Comparison of ENCODE assay signal across 16 mouse cellular contexts in genomic region chr5:112419535-112419934, GRCm38 (mm10). TPM values are rescaled to one million over a fixed set of nuclear protein-coding genes. Genes with fewer than 3 reads are reported as not detected.
DNase-seq lines count a peak whose midpoint lies in the region; ATAC-seq and TF ChIP-seq lines count a peak whose summit lies in the region.
"Had no signal": no experiment of that assay in that cellular context is flagged by ENCODE, and none has a peak within 500 bp of the region (broad histone marks: within the 10 kb centered on the region; RNA-seq: fewer than 3 reads in every experiment).

No protein-coding gene starts in this region.

- H3K36me3 ChIP-seq in kidney, embryonic 14.5 days (ENCODE audit: control insufficient read depth, insufficient read depth, low read length) = no peaks in the 10 kb centered on the region
- no peaks in the 10 kb centered on the region for H3K36me3 ChIP-seq in hindbrain, embryonic 11.5 days (ENCODE audit: control insufficient read depth, insufficient read depth, low read length)
- H3K36me3 ChIP-seq in neural tube, embryonic 11.5 days (ENCODE audit: control insufficient read depth, insufficient read depth, low read length) = no peaks in the 10 kb centered on the region
- H3K36me3 ChIP-seq in liver, postnatal 0 days (replicated peaks; ENCODE audit: insufficient read depth, low read length) = no peaks in the 10 kb centered on the region
- H3K36me3 ChIP-seq: heart, embryonic 13.5 days had no signal

- no peak overlapping the region for H3K9ac ChIP-seq in kidney, embryonic 14.5 days (ENCODE audit: low read depth, low read length)
- H3K9ac ChIP-seq in hindbrain, embryonic 11.5 days (ENCODE audit: low read depth, low read length) = no peak overlapping the region
- H3K9ac ChIP-seq in neural tube, embryonic 11.5 days (ENCODE audit: low read length) = no peak overlapping the region
- no peak overlapping the region for H3K9ac ChIP-seq in liver, postnatal 0 days (replicated peaks)
- H3K9ac ChIP-seq: heart, embryonic 13.5 days had no signal

- H3K4me3 ChIP-seq in kidney, embryonic 14.5 days (ENCODE audit: low read length) = no peak overlapping the region
- no peak overlapping the region for H3K4me3 ChIP-seq in hindbrain, embryonic 11.5 days (ENCODE audit: low read depth, low read length)
- H3K4me3 ChIP-seq in neural tube, embryonic 11.5 days (ENCODE audit: low read depth, low read length) = no peak overlapping the region
- H3K4me3 ChIP-seq in liver, postnatal 0 days (ENCODE audit: low read depth, low read length) = no peak overlapping the region
- H3K4me3 ChIP-seq: heart, embryonic 13.5 days had no signal

- TF ChIP-seq EP300 in liver, postnatal 0 days (IDR thresholded peaks at IDR 0.05; ENCODE audit: low read depth) = no peak

- 27% methylated on average over 12 of the region's 12 CpGs for WGBS in kidney, embryonic 14.5 days
- WGBS in hindbrain, embryonic 11.5 days = 34% methylated on average over 12 of the region's 12 CpGs
- WGBS in neural tube, embryonic 11.5 days = 21% methylated on average over 12 of the region's 12 CpGs
- 31% methylated on average over 12 of the region's 12 CpGs for WGBS in liver, postnatal 0 days (ENCODE audit: insufficient replicate concordance)

- H3K9me3 ChIP-seq in kidney, embryonic 14.5 days (ENCODE audit: control insufficient read depth, low read length) = no peaks in the 10 kb centered on the region
- no peaks in the 10 kb centered on the region for H3K9me3 ChIP-seq in hindbrain, embryonic 11.5 days (ENCODE audit: control insufficient read depth, low read length)
- no peaks in the 10 kb centered on the region for H3K9me3 ChIP-seq in neural tube, embryonic 11.5 days (ENCODE audit: control insufficient read depth, low read length)
- H3K9me3 ChIP-seq in liver, postnatal 0 days (ENCODE audit: low read length) = no peaks in the 10 kb centered on the region
- H3K9me3 ChIP-seq: heart, embryonic 13.5 days had no signal

- no peak for TF ChIP-seq CTCF in liver, postnatal 0 days (IDR thresholded peaks at IDR 0.05; ENCODE audit: low read depth)

- DNase-seq in kidney, postnatal 10 days = peak; percentile 30
- peak; percentile 78 for DNase-seq in embryo, embryonic 10 days (ENCODE audit: low spot score)
- peak; percentile 55 for DNase-seq in hindbrain, embryonic 11.5 days (ENCODE audit: low spot score)
- peak; percentile 60 for DNase-seq in neural tube, embryonic 11.5 days (ENCODE audit: low spot score)
- DNase-seq in liver, postnatal 0 days = no peak
- no peak for DNase-seq in heart, postnatal 4 days
- DNase-seq in frontal cortex, postnatal 36 days (ENCODE audit: low spot score in 2 of 2) = no peak
- DNase-seq: cerebellum, postnatal 25 days; kidney, adult 18-20 months; layer of hippocampus, adult 9-11 months; thymus, postnatal 25 days had no signal

- H3K4me2 ChIP-seq in kidney, embryonic 14.5 days (replicated peaks; ENCODE audit: low read depth, low read length) = no peak overlapping the region
- H3K4me2 ChIP-seq in hindbrain, embryonic 11.5 days (replicated peaks; ENCODE audit: low read depth, low read length) = 0 out of 2 replicates have a peak overlapping the region, but pooled peaks have one; percentile 3
- H3K4me2 ChIP-seq in neural tube, embryonic 11.5 days (ENCODE audit: low read depth) = peak overlapping the region; percentile 23; the same call in 1 of the 2 replicates
- no peak overlapping the region for H3K4me2 ChIP-seq in liver, postnatal 0 days (ENCODE audit: low read depth, low read length)
- H3K4me2 ChIP-seq: heart, embryonic 13.5 days had no signal

- H3K4me1 ChIP-seq in kidney, embryonic 14.5 days (ENCODE audit: control insufficient read depth, insufficient read depth, low read length) = 0 out of 2 replicates have a peak, but pooled peaks cover 2% of the 10 kb centered on the region
- no peaks in the 10 kb centered on the region; the same call in 1 of the 2 replicates for H3K4me1 ChIP-seq in hindbrain, embryonic 11.5 days (replicated peaks; ENCODE audit: control insufficient read depth, insufficient read depth, low read length)
- H3K4me1 ChIP-seq in neural tube, embryonic 11.5 days (ENCODE audit: control insufficient read depth, insufficient read depth, low read length) = no peaks in the 10 kb centered on the region; the same call in 1 of the 2 replicates
- no peaks in the 10 kb centered on the region for H3K4me1 ChIP-seq in liver, postnatal 0 days (ENCODE audit: insufficient read depth)
- H3K4me1 ChIP-seq: heart, embryonic 13.5 days had no signal

- ATAC-seq in kidney, embryonic 14.5 days (ENCODE audit: low FRiP score, low TSS enrichment) = no peak
- 0 out of 2 replicates have a peak, but pooled peaks have one; percentile 53 for ATAC-seq in hindbrain, embryonic 11.5 days (ENCODE audit: low FRiP score)
- no peak; the same call in 1 of the 2 replicates for ATAC-seq in neural tube, embryonic 11.5 days (ENCODE audit: insufficient read depth, low FRiP score, low TSS enrichment)
- ATAC-seq in liver, postnatal 0 days = no peak

- no peaks in the 10 kb centered on the region; the same call in 1 of the 2 replicates for H3K27me3 ChIP-seq in kidney, embryonic 14.5 days (ENCODE audit: control insufficient read depth, insufficient read depth, low read length)
- no peaks in the 10 kb centered on the region for H3K27me3 ChIP-seq in hindbrain, embryonic 11.5 days (ENCODE audit: control insufficient read depth, insufficient read depth, low read length)
- H3K27me3 ChIP-seq in neural tube, embryonic 11.5 days (ENCODE audit: control insufficient read depth, insufficient read depth, low read length) = no peaks in the 10 kb centered on the region
- H3K27me3 ChIP-seq in liver, postnatal 0 days (ENCODE audit: insufficient read depth, low read length) = no peaks in the 10 kb centered on the region

- H3K27ac ChIP-seq in kidney, embryonic 14.5 days (ENCODE audit: low read depth, low read length) = no peak overlapping the region
- H3K27ac ChIP-seq in hindbrain, embryonic 11.5 days (ENCODE audit: low read depth, low read length) = no peak overlapping the region
- H3K27ac ChIP-seq in neural tube, embryonic 11.5 days (ENCODE audit: low read depth, low read length) = no peak overlapping the region
- no peak overlapping the region for H3K27ac ChIP-seq in liver, postnatal 0 days (ENCODE audit: low read depth)
- H3K27ac ChIP-seq: heart, embryonic 13.5 days had no signal

RNA-seq across cellular contexts. Expression of gene Asphd2, which starts 24.9 kb away (rescaled TPM):
- polyA plus RNA-seq in kidney, embryonic 14.5 days (2014; fragmentation: Nextera tagmentation; extraction: Ambion mirVana) = 8.2 and 9.0 TPM in 2 replicates
- 26.0 and 41.6 TPM in 2 replicates for polyA plus RNA-seq in hindbrain, embryonic 11.5 days (2014; fragmentation: Nextera tagmentation; extraction: Ambion mirVana)
- 39.2 and 46.3 TPM in 2 replicates for polyA plus RNA-seq in neural tube, embryonic 11.5 days (2014; fragmentation: Nextera tagmentation; extraction: Ambion mirVana)
- 0.21 TPM in 1 of 2 replicates, not detected in the other for polyA plus RNA-seq in liver, postnatal 0 days (2015; fragmentation: Nextera tagmentation; extraction: Ambion mirVana)
- 1 to 10 TPM; 1.4 to 1.6 TPM for total RNA-seq in heart, postnatal 4 days (2021)
- total RNA-seq: liver, adult 2 months had no signal
- polyA plus RNA-seq: liver, adult 2 months had no signal

RNA-seq across cellular contexts. Expression of gene Gm6588, which starts 29.7 kb away (rescaled TPM):
- polyA plus RNA-seq in kidney, embryonic 14.5 days (2014; fragmentation: Nextera tagmentation; extraction: Ambion mirVana) = not detected in 2 replicates
- polyA plus RNA-seq in hindbrain, embryonic 11.5 days (2014; fragmentation: Nextera tagmentation; extraction: Ambion mirVana) = 0.14 and 0.28 TPM in 2 replicates
- polyA plus RNA-seq in neural tube, embryonic 11.5 days (2014; fragmentation: Nextera tagmentation; extraction: Ambion mirVana) = 0.16 TPM in 1 of 2 replicates, not detected in the other
- not detected in 2 replicates for polyA plus RNA-seq in liver, postnatal 0 days (2015; fragmentation: Nextera tagmentation; extraction: Ambion mirVana)
- total RNA-seq in heart, postnatal 4 days (2021) = not detected
- total RNA-seq: liver, adult 2 months had no signal
- polyA plus RNA-seq: C2C12; heart, embryonic 13.5 days; liver, adult 2 months; spleen, adult 2 months had no signal

Comparison
In these comparisons a context has a peak if more than half of its experiments do, and no peak if none do; other contexts are left out.
1. DNase-seq: peak in kidney, postnatal 10 days (single experiment), embryo, embryonic 10 days (single experiment), hindbrain, embryonic 11.5 days (single experiment) and neural tube, embryonic 11.5 days (single experiment); none in liver, postnatal 0 days (single experiment), heart, postnatal 4 days (single experiment) and frontal cortex, postnatal 36 days (0 of 2).
2. H3K4me2 ChIP-seq: peak in hindbrain, embryonic 11.5 days (single experiment) and neural tube, embryonic 11.5 days (single experiment); none in kidney, embryonic 14.5 days (single experiment) and liver, postnatal 0 days (single experiment).